Mouse (Mus musculus): ENCODE measurements around the gene Elovl4.

DNA sequence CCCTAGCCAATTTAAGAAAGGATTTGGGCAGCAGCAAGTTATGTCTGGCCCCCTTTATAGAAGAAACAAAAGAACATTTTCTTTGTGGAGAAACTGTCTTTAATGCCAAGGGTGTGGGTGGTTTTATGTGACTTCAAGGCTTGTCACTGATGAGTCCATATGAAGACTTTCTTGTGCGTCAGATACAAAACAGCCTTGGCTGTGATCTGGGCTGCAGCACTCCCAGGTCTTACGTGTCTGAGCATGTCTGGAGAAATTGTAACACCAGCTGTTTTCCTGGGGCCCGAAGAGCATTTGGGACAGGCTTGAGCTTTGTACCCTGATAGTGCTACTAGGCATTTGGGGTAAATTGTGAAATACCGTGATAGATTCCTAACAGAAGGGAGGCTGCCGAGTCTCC is 16.8 kb upstream of the Elovl4 start:
- TF ChIP-seq CTCF (IDR thresholded peaks at IDR 0.05; ENCODE audit: borderline replicate concordance, control insufficient read depth, extremely low read depth, insufficient read depth, low read length, poor library complexity) = no peak
- no peak for TF ChIP-seq POLR2A (IDR thresholded peaks at IDR 0.05; ENCODE audit: control insufficient read depth, extremely low read depth, insufficient read depth, low read length, poor library complexity)
